ENCODE assay signal across 9 mouse cellular contexts in genomic region chr7:45638623-45639401, GRCm38 (mm10). TPM values are rescaled to one million over a fixed set of nuclear protein-coding genes. Genes with fewer than 3 reads are reported as not detected.
DNase-seq lines count a peak whose midpoint lies in the region; ATAC-seq lines count a peak whose summit lies in the region.
"Had no signal": no experiment of that assay in that cellular context is flagged by ENCODE, and none has a peak within 500 bp of the region (broad histone marks: within the 10 kb centered on the region; RNA-seq: fewer than 3 reads in every experiment).

No protein-coding gene starts in this region.

- WGBS in embryonic facial prominence, embryonic 10.5 days, result 16% methylated on average over 29 of the region's 29 CpGs
- 19% methylated on average over 29 of the region's 29 CpGs for WGBS in midbrain, embryonic 10.5 days

- DNase-seq in adrenal gland, postnatal 14 days, result peak; percentile 95
- peak; percentile 97 for DNase-seq in embryonic facial prominence, embryonic 10.5 days (ENCODE audit: low spot score)
- DNase-seq in heart, adult 11 months, result peak; percentile 99
- DNase-seq in kidney, adult 11 months, result peak; percentile 94
- DNase-seq in left cerebral cortex, postnatal 14 days (ENCODE audit: low spot score in 2 of 2), result peak; percentile 97 to 98
- DNase-seq in midbrain, embryonic 10.5 days (ENCODE audit: low spot score), result peak; percentile 96
- DNase-seq in skeletal muscle tissue, adult 2 months (ENCODE audit: low read depth, low spot score), result peak; percentile 98

- H3K27ac ChIP-seq in embryonic facial prominence, embryonic 10.5 days (replicated peaks), result peak overlapping the region; percentile 73
- H3K27ac ChIP-seq in midbrain, embryonic 10.5 days (replicated peaks), result peak overlapping the region; percentile 74

- peaks cover 14% of the 10 kb centered on the region for H3K36me3 ChIP-seq in embryonic facial prominence, embryonic 10.5 days (replicated peaks)
- H3K36me3 ChIP-seq in midbrain, embryonic 10.5 days, result peaks cover 11% of the 10 kb centered on the region

- no peak for ATAC-seq in erythroid progenitor cell, adult 5-6 weeks (replicated peaks; ENCODE audit: low FRiP score, poor library complexity, severe bottlenecking)

- intact Hi-C loops in left cerebral cortex, postnatal 14 days (cut with DNase I), result no loop called here

- H3K4me3 ChIP-seq in embryonic facial prominence, embryonic 10.5 days, result peak overlapping the region; percentile 49
- peak overlapping the region; percentile 46 for H3K4me3 ChIP-seq in midbrain, embryonic 10.5 days

- peaks cover 62% of the 10 kb centered on the region for H3K4me1 ChIP-seq in embryonic facial prominence, embryonic 10.5 days
- H3K4me1 ChIP-seq in midbrain, embryonic 10.5 days, result peaks cover 52% of the 10 kb centered on the region

- peaks cover 27% of the 10 kb centered on the region for H3K27me3 ChIP-seq in embryonic facial prominence, embryonic 10.5 days (replicated peaks; ENCODE audit: low read depth, poor library complexity, severe bottlenecking)
- H3K27me3 ChIP-seq in midbrain, embryonic 10.5 days (ENCODE audit: low read depth, poor library complexity, severe bottlenecking), result peaks cover 24% of the 10 kb centered on the region

- H3K9me3 ChIP-seq in embryonic facial prominence, embryonic 10.5 days, result peaks cover 7% of the 10 kb centered on the region; the same call in 1 of the 2 replicates
- 0 out of 2 replicates have a peak, but pooled peaks cover 4% of the 10 kb centered on the region for H3K9me3 ChIP-seq in midbrain, embryonic 10.5 days (replicated peaks)

RNA-seq across cellular contexts. Expression of gene Mamstr, which starts 1.0 kb away (rescaled TPM):
- total RNA-seq in adrenal gland, postnatal 14 days (2021), result 4.9 and 8.5 TPM in 2 replicates
- polyA plus RNA-seq in embryonic facial prominence, embryonic 10.5 days (2016; fragmentation: Nextera tagmentation; extraction: Ambion mirVana), result 1.3 and 3.1 TPM in 2 replicates
- 1 to 10 TPM; 2.2 to 2.6 TPM for total RNA-seq in left cerebral cortex, postnatal 14 days (2021)
- polyA plus RNA-seq in midbrain, embryonic 10.5 days (2016; fragmentation: Nextera tagmentation; extraction: Ambion mirVana), result 2.1 and 3.3 TPM in 2 replicates
- not detected in 2 replicates for total RNA-seq in erythroid progenitor cell, adult 5-6 weeks (2015; ENCODE audit: low replicate concordance)
- not detected in 2 replicates for total RNA-seq in erythroid progenitor cell, adult 5-6 weeks (2017; ENCODE audit: low replicate concordance)

RNA-seq across cellular contexts. Expression of gene Rasip1, which starts 11.5 kb away (rescaled TPM):
- total RNA-seq in adrenal gland, postnatal 14 days (2021), result 33.0 and 35.4 TPM in 2 replicates
- 6.5 and 6.8 TPM in 2 replicates for polyA plus RNA-seq in embryonic facial prominence, embryonic 10.5 days (2016; fragmentation: Nextera tagmentation; extraction: Ambion mirVana)
- 10 to 100 TPM; 11.2 to 11.3 TPM for total RNA-seq in left cerebral cortex, postnatal 14 days (2021)
- polyA plus RNA-seq in midbrain, embryonic 10.5 days (2016; fragmentation: Nextera tagmentation; extraction: Ambion mirVana), result 4.8 and 5.5 TPM in 2 replicates
- not detected in 2 replicates for total RNA-seq in erythroid progenitor cell, adult 5-6 weeks (2015; ENCODE audit: low replicate concordance)
- not detected in 2 replicates for total RNA-seq in erythroid progenitor cell, adult 5-6 weeks (2017; ENCODE audit: low replicate concordance)
- total RNA-seq: common myeloid progenitor, adult 5-6 weeks had no signal

RNA-seq across cellular contexts. Expression of gene Izumo1, which starts 17.2 kb away (rescaled TPM):
- 0.56 and 0.82 TPM in 2 replicates for total RNA-seq in adrenal gland, postnatal 14 days (2021)
- polyA plus RNA-seq in embryonic facial prominence, embryonic 10.5 days (2016; fragmentation: Nextera tagmentation; extraction: Ambion mirVana), result 0.07 and 0.10 TPM in 2 replicates
- total RNA-seq in left cerebral cortex, postnatal 14 days (2021), result under 1 TPM in 1 of 2 experiments, not detected in 1; 0.26 TPM
- polyA plus RNA-seq in midbrain, embryonic 10.5 days (2016; fragmentation: Nextera tagmentation; extraction: Ambion mirVana), result 0.16 TPM in 1 of 2 replicates, not detected in the other
- not detected in 2 replicates for total RNA-seq in erythroid progenitor cell, adult 5-6 weeks (2015; ENCODE audit: low replicate concordance)
- not detected in 2 replicates for total RNA-seq in erythroid progenitor cell, adult 5-6 weeks (2017; ENCODE audit: low replicate concordance)

RNA-seq across cellular contexts. Expression of gene Fut1, which starts 21.7 kb away (rescaled TPM):
- total RNA-seq in adrenal gland, postnatal 14 days (2021), result 0.11 TPM in 1 of 2 replicates, not detected in the other
- polyA plus RNA-seq in embryonic facial prominence, embryonic 10.5 days (2016; fragmentation: Nextera tagmentation; extraction: Ambion mirVana), result 0.07 and 0.44 TPM in 2 replicates
- not detected for total RNA-seq in left cerebral cortex, postnatal 14 days (2021)
- polyA plus RNA-seq in midbrain, embryonic 10.5 days (2016; fragmentation: Nextera tagmentation; extraction: Ambion mirVana), result not detected in 2 replicates
- total RNA-seq in erythroid progenitor cell, adult 5-6 weeks (2015; ENCODE audit: low replicate concordance), result not detected in 2 replicates
- not detected in 2 replicates for total RNA-seq in erythroid progenitor cell, adult 5-6 weeks (2017; ENCODE audit: low replicate concordance)
- total RNA-seq: common myeloid progenitor, adult 5-6 weeks had no signal

RNA-seq across cellular contexts. Expression of gene Fgf21, which starts 23.5 kb away (rescaled TPM):
- total RNA-seq in adrenal gland, postnatal 14 days (2021), result 0.37 TPM in 1 of 2 replicates, not detected in the other
- polyA plus RNA-seq in embryonic facial prominence, embryonic 10.5 days (2016; fragmentation: Nextera tagmentation; extraction: Ambion mirVana), result not detected in 2 replicates
- total RNA-seq in left cerebral cortex, postnatal 14 days (2021), result not detected
- polyA plus RNA-seq in midbrain, embryonic 10.5 days (2016; fragmentation: Nextera tagmentation; extraction: Ambion mirVana), result not detected in 2 replicates
- not detected in 2 replicates for total RNA-seq in erythroid progenitor cell, adult 5-6 weeks (2015; ENCODE audit: low replicate concordance)
- not detected in 2 replicates for total RNA-seq in erythroid progenitor cell, adult 5-6 weeks (2017; ENCODE audit: low replicate concordance)
- total RNA-seq: common myeloid progenitor, adult 5-6 weeks had no signal

Comparison
In these comparisons a context has a peak if more than half of its experiments do, and no peak if none do; other contexts are left out.
1. RNA of gene Rasip1, which starts 11.5 kb away (total RNA-seq): 33.0 to 35.4 TPM in adrenal gland, postnatal 14 days and 11.2 to 11.3 TPM in left cerebral cortex, postnatal 14 days; not detected in erythroid progenitor cell, adult 5-6 weeks; every median in the first group is over 10 times any median in the second.
2. Peak in every context shown above with its lines, with median percentiles within 50 percentile points of each other: DNase-seq.